27 mouse cellular contexts compared by ENCODE assay signal in genomic region chr17:8225746-8226145, GRCm38 (mm10). TPM values are rescaled to one million over a fixed set of nuclear protein-coding genes. Genes with fewer than 3 reads are reported as not detected.
DNase-seq lines count a peak whose midpoint lies in the region; ATAC-seq lines count a peak whose summit lies in the region.
"Had no signal": no experiment of that assay in that cellular context is flagged by ENCODE, and none has a peak within 500 bp of the region (broad histone marks: within the 10 kb centered on the region; RNA-seq: fewer than 3 reads in every experiment).

No protein-coding gene starts in this region.

- H3K9ac ChIP-seq in kidney, embryonic 14.5 days (ENCODE audit: low read depth, low read length) = no peak overlapping the region
- H3K9ac ChIP-seq: embryonic facial prominence, embryonic 13.5 days; forebrain, embryonic 13.5 days; liver, embryonic 15.5 days; midbrain, embryonic 12.5 days had no signal

- H3K27ac ChIP-seq in kidney, embryonic 14.5 days (ENCODE audit: low read depth, low read length) = no peak overlapping the region
- H3K27ac ChIP-seq: embryonic facial prominence, embryonic 13.5 days; forebrain, embryonic 13.5 days; heart, embryonic 10.5 days; hindbrain, embryonic 10.5 days; limb, embryonic 10.5 days; liver, embryonic 15.5 days; midbrain, embryonic 12.5 days had no signal

- ATAC-seq in granulocyte monocyte progenitor cell, adult 5-6 weeks (replicated peaks; ENCODE audit: poor library complexity, severe bottlenecking) = peak; percentile 84
- ATAC-seq in neutrophil, adult 5-6 weeks (ENCODE audit: extremely low read depth, insufficient number of reproducible peaks, low FRiP score, poor library complexity, severe bottlenecking) = peak; percentile 77
- ATAC-seq in activated CD4-positive, CD25-positive, alpha-beta regulatory T cell, adult 4 months = no peak
- no peak for ATAC-seq in kidney, embryonic 14.5 days (ENCODE audit: low FRiP score, low TSS enrichment)
- ATAC-seq: forebrain, embryonic 13.5 days; hindbrain, embryonic 16.5 days; intestine, embryonic 16.5 days had no signal

- no peaks in the 10 kb centered on the region for H3K27me3 ChIP-seq in kidney, embryonic 14.5 days (ENCODE audit: control insufficient read depth, insufficient read depth, low read length)
- H3K27me3 ChIP-seq: embryonic facial prominence, embryonic 13.5 days; forebrain, embryonic 13.5 days; liver, embryonic 15.5 days; midbrain, embryonic 12.5 days had no signal

- no peaks in the 10 kb centered on the region for H3K36me3 ChIP-seq in kidney, embryonic 14.5 days (ENCODE audit: control insufficient read depth, insufficient read depth, low read length)
- H3K36me3 ChIP-seq: embryonic facial prominence, embryonic 13.5 days; heart, embryonic 10.5 days; hindbrain, embryonic 10.5 days; limb, embryonic 10.5 days; liver, embryonic 15.5 days; midbrain, embryonic 12.5 days had no signal

- no peak overlapping the region for H3K4me3 ChIP-seq in kidney, embryonic 14.5 days (ENCODE audit: low read length)
- H3K4me3 ChIP-seq: embryonic facial prominence, embryonic 13.5 days; erythroblast, embryonic 14.5 days; forebrain, embryonic 13.5 days; heart, embryonic 10.5 days; hindbrain, embryonic 10.5 days; limb, embryonic 10.5 days; liver, embryonic 15.5 days; midbrain, embryonic 12.5 days had no signal

- no peak overlapping the region for H3K4me2 ChIP-seq in kidney, embryonic 14.5 days (replicated peaks; ENCODE audit: low read depth, low read length)
- H3K4me2 ChIP-seq: embryonic facial prominence, embryonic 13.5 days; forebrain, embryonic 13.5 days; liver, embryonic 15.5 days; midbrain, embryonic 12.5 days had no signal

- H3K9me3 ChIP-seq in kidney, embryonic 14.5 days (ENCODE audit: control insufficient read depth, low read length) = no peaks in the 10 kb centered on the region
- H3K9me3 ChIP-seq: embryonic facial prominence, embryonic 13.5 days; forebrain, embryonic 13.5 days; heart, embryonic 10.5 days; hindbrain, embryonic 10.5 days; limb, embryonic 10.5 days; liver, embryonic 15.5 days; midbrain, embryonic 12.5 days had no signal

- WGBS in kidney, embryonic 14.5 days = 84% methylated on average over 4 of the region's 4 CpGs

- DNase-seq in A20 (ENCODE audit: low read depth, low spot score) = peak; percentile 77
- peak; percentile 57 to 68 for DNase-seq in B cell, adult 2 months
- no peak for DNase-seq in right cerebral cortex, postnatal 10 days (ENCODE audit: low spot score in 2 of 2)
- DNase-seq: adrenal gland, postnatal 25 days; cerebellum, adult 18-20 months; cerebellum, postnatal 25 days; embryo, embryonic 11 days; liver; right cerebral cortex, postnatal 25 days had no signal

- 0 out of 2 replicates have a peak, but pooled peaks cover 2% of the 10 kb centered on the region for H3K4me1 ChIP-seq in kidney, embryonic 14.5 days (ENCODE audit: control insufficient read depth, insufficient read depth, low read length)
- H3K4me1 ChIP-seq: embryonic facial prominence, embryonic 13.5 days; forebrain, embryonic 13.5 days; limb, embryonic 10.5 days; liver, embryonic 15.5 days; midbrain, embryonic 12.5 days had no signal

RNA-seq across cellular contexts. Expression of gene Ccr6, which starts 10.1 kb away (rescaled TPM):
- total RNA-seq in granulocyte monocyte progenitor cell, adult 5-6 weeks (2014; fragmentation: Nextera tagmentation) = not detected in 2 replicates
- not detected in 2 replicates for total RNA-seq in granulocyte monocyte progenitor cell, adult 5-6 weeks (2017)
- total RNA-seq in neutrophil, adult 5-6 weeks (2017) = 73.4 and 82.4 TPM in 2 replicates
- polyA plus RNA-seq in activated CD4-positive, CD25-positive, alpha-beta regulatory T cell, adult 4 months (2017; shearing (Covaris generic)) = 10 to 100 TPM; 90.9 to 94.0 TPM
- polyA plus RNA-seq in kidney, embryonic 14.5 days (2014; fragmentation: Nextera tagmentation; extraction: Ambion mirVana) = not detected in 2 replicates
- total RNA-seq: adrenal gland, postnatal 25 days; gastrocnemius, adult 18-20 months; layer of hippocampus, postnatal 14 days had no signal
- polyA plus RNA-seq: embryonic facial prominence, embryonic 13.5 days; erythroblast, embryonic 14.5 days; forebrain, embryonic 13.5 days; heart, embryonic 10.5 days; heart, postnatal 0 days; hindbrain, embryonic 10.5 days; hindbrain, embryonic 16.5 days; kidney, embryonic 16.5 days; limb, embryonic 10.5 days; liver, embryonic 15.5 days; midbrain, embryonic 12.5 days had no signal

RNA-seq across cellular contexts. Expression of gene Mpc1, which starts 57.0 kb away (rescaled TPM):
- 153 and 168 TPM in 2 replicates for total RNA-seq in granulocyte monocyte progenitor cell, adult 5-6 weeks (2014; fragmentation: Nextera tagmentation)
- 161 and 207 TPM in 2 replicates for total RNA-seq in granulocyte monocyte progenitor cell, adult 5-6 weeks (2017)
- 113 and 123 TPM in 2 replicates for total RNA-seq in neutrophil, adult 5-6 weeks (2017)
- 100 to 1,000 TPM; 223 to 231 TPM for polyA plus RNA-seq in activated CD4-positive, CD25-positive, alpha-beta regulatory T cell, adult 4 months (2017; shearing (Covaris generic))
- 145 and 173 TPM in 2 replicates for polyA plus RNA-seq in kidney, embryonic 14.5 days (2014; fragmentation: Nextera tagmentation; extraction: Ambion mirVana)

Comparison
In these comparisons a context has a peak if more than half of its experiments do, and no peak if none do; other contexts are left out.
1. DNase-seq: peak in A20 (single experiment) and B cell, adult 2 months (2 of 2); none in right cerebral cortex, postnatal 10 days (0 of 2).
2. ATAC-seq: peak in granulocyte monocyte progenitor cell, adult 5-6 weeks (single experiment) and neutrophil, adult 5-6 weeks (single experiment); none in activated CD4-positive, CD25-positive, alpha-beta regulatory T cell, adult 4 months (single experiment) and kidney, embryonic 14.5 days (single experiment).
3. RNA of gene Ccr6, which starts 10.1 kb away (total RNA-seq): 73.4 to 82.4 TPM in neutrophil, adult 5-6 weeks; not detected in granulocyte monocyte progenitor cell, adult 5-6 weeks; every median in the first group is over 10 times any median in the second.